Mouse (Mus musculus): ENCODE data around the gene Ddx23. TPM values are rescaled to one million over a fixed set of nuclear protein-coding genes. Genes with fewer than 3 reads are reported as not detected.
A peak's percentile ranks its signal among the peaks of the same experiment; 100 is the strongest.

The Ddx23 gene
- total RNA-seq (2022) = 10 to 100 TPM; 53.2 to 61.7 (median 56.4) TPM

DNA sequence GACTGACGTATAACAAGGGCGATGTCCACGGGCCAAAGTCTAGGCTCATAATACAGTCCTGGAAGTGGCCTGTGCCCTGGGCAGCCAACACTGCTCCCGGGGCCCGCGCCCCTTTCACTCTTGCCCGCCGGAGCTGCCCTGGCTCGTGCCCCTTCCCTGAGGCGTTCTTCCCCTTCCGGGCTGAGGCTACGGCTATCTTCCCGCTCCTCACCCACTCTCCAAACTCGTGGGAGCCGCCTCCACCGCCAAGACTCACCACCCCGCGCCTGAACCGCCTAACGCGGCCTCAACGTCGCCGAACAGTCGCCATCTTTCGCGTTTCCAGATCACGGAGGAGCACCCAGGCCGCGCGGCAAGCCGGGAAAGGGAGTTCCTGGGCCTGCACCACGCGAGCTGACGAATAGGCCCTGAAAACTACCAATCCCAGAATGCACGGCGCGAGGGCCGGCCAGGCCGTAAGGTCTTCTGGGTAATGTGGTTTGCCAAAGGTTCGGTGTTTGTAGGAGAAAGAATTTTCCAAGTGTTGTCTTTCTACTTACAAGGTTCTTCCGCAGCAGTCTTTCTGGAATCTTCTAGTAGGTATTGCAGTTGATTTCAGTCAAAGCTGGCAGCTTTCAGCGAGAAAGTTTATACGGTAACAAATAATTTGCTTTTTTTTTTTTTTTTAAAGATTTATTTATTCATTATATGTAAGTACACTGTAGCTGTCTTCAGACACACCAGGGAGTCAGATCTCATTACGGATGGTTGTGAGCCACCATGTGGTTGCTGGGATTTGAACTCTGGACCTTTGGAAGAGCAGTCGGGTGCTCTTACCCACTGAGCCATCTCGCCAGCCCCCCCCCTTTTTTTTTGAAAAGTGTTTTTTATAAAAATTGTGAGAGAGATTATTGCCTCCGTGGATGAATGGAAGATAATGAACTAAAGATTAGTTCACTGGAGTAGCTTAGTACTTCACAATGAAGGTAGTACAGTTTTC, at the start of gene Ddx23:
TSS of gene Ddx23 (minus strand) at position 328 of the 979 bp plus-strand sequence.
- peak; percentile 96 for DNase-seq (ENCODE audit: low spot score)

DNA sequence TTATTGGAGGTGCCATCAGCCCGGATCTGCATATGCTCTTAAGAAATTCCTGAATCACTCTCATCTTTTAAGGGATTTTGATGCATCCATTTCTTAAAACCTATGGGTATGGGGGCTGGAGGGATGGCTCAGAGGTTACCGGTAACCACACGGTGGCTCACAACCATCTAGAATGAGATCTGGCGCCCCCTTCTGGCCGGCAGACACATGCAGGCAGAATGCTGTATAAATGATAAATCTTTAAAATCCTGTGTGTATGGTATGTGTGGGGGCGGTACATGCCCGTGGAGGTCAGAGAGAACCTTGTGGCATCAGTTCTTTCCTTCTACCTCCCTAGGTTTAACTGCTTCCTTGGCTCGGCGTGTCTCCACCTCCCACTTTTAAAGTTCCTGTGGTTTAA, 47.7 kb upstream of the Ddx23 start:
- no peak for DNase-seq (ENCODE audit: low spot score)

DNA sequence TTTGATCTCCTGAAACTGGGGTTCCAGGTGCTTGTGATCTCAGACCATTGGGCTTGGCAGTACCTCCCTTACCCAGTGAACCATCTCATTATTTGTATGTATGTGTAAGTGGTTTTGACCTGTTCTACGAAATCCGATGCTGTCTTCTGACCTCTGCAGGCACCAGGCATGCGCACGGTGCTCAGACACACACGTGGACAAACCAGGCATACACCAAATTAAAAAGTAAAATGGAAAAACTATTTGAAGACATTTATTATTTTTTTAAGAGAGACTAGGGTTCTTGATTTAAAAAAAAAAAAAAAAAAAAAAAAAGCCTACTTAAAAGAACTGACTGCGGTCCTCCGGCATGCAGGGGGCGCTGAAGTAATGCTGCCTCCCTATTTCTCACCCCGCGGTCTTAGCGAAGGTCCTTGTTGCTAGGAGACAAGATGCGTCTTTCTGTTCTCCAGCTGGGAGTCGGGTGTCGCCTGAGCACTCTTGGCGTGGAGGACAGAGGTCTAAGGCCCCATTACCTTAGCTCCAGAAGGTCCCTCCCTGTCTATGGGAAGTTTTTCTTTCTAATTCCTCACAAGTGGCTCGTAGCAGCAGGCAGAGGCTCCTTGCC, 45.2 kb upstream of the Ddx23 start, which contains the start of gene Ccdc65:
TSS of gene Ccdc65 (plus strand) at position 442 of the 607 bp plus-strand sequence.
- peak; percentile 84 for DNase-seq (ENCODE audit: low spot score)

DNA sequence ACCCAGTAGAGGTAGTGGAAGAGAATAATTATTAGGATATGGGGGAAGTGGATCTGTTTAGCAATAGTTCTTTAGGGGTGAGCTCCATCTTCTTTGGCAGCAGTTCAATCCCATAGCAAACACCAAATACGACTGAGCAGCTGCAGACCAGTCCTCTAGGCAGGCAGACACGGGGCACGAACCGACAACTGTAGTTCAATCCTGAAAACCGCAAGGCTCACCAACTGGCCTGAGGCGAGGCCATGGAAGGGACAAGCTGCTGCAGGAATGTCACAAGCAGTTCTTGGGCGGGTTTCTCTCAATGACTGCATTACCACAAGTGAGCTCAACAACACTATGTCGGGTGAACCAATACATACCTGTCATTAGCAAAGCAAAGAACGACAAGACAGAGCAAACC, 41.6 kb upstream of the Ddx23 start:
- DNase-seq (ENCODE audit: low spot score) = no peak

DNA sequence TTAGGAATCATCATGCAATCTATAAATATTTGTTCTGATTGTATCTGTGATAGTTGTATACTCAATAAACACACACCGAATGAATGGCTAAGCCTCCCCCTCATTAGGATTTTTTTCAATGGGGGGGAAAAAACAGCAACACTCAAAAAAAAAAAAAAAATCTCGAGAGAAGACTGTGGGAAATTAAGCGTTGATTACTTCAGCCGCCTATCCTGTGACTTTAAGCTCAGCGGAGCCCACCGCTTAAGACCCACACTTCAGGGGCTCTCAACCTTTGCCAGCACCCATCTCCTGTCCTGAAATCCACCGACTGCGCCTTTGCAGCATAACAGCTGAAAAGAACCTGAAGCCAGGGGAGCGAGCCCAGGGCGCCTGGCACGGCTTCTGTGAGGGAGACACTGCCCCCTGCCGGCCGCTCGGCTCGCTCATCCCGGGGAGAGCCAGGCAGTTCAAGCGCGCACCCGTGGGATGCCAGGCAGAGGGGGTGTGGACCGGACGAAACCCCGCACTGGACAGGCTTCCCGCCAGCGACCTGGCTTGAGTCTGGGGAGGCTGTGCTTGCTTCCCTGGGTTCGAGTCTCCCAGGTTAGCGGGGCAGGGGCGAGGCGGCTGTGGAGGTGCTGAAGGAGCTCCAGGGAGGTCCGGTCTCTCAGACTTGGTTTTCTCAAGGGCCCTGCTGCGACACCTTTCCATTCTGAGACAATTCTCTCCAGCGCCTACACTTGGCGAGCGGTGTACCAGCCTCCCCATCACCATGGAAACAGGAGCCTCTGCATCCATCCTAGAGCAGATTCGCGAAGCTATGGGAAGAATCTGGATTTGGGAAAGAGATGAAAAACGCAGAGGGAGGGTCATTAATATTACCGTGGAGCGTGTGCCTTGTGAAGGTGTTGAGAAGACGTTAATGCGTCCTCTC, 36.8 kb upstream of the Ddx23 start:
- DNase-seq (ENCODE audit: low spot score) = peak; percentile 79

DNA sequence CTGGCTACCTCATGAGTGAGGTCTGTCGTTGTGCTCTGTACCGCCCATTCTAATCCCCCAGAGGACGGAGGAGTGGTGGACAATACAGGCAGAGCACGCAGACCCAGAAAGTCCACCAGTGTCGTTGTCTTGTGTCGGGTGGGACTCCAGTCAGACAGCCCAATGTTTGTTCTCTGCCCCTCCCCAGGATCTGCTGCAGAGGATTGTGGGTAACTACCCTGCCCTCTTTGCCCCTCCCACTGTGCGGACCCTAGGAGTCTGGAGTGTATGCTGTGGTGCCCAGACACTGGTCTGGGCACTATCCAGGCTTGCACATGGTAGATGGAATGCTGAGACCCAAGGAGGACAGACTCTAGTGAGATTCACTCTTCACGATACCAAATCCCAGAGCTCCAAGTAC, 33.5 kb upstream of the Ddx23 start:
- DNase-seq (ENCODE audit: low spot score) = no peak

DNA sequence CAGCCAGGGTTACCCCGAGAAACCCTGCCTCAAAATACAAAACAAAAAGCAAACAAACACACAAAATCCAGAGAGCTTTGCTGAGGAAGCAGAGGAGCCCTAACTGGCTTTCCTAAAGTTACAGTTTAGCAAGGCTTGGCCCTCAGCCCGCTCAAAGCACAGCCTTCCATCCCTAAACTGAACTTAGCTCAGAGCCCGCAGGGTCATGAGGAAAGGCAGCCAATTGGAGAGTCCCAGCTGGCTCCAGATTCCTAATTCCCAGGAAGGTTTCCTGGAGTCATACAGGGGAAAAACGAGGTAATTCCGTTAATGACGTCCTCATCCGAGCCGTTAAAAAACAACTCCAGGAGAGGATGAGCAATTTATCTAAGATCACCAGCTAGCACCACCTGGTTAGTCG, 33.0 kb upstream of the Ddx23 start:
- peak; percentile 36 for DNase-seq (ENCODE audit: low spot score)

DNA sequence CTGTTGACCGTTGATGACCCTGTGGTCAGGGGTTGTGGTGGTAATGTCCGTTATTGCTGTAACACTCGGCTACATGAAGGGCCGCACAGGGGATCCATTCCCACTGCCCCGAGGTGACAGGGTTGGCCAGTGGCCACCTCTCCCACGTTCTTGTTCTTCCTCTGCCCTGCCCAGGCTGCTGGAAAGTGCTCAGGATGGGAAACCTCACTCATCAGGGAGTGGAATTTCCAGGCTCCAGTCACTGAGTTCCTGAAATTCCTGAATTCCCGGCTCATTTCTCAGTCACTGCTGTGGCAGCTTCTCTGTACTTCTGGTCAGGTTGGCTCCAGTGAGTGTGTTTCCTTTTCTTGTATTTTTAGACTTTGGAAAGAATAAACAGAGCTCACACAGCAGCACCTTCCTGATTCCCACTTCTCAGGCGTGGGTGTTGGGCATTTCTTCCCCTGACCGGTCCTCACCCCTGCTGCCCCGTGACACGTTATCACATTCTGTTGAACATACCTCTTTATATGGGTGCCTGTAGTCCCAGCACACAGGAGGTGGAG, 29.5 kb upstream of the Ddx23 start:
- peak; percentile 54 for DNase-seq (ENCODE audit: low spot score)

DNA sequence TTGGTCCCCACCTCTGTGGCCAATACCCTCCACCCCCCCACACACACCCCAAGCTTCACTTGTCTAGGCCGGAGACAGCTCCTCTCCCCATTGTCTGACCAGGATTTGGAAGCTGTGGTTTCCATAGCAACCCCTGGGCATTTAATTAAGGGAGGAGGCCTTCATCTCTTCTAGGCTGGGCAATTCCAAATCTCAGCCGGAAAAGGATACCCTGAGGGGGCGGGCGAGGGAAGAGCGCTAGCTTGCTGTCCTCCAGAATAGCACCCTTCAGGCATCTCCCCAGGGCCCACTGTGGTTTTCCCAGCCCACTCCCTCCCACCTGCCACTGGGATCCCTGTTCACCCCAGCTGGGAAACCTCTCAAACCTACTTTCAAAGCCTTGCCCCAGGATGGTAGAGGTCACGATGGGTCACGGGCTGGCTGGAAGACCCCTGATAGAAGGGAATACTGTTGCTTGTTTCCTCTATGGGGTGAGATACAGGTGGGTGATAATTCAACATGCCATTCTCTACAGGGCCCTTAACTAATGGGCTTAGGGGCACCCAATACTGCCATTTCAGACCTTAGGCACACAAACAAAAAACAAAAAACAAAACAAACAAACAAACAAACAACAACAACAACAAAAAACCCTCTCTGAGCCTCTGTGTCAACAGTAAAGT, 28.9 kb upstream of the Ddx23 start:
- no peak for DNase-seq (ENCODE audit: low spot score)

DNA sequence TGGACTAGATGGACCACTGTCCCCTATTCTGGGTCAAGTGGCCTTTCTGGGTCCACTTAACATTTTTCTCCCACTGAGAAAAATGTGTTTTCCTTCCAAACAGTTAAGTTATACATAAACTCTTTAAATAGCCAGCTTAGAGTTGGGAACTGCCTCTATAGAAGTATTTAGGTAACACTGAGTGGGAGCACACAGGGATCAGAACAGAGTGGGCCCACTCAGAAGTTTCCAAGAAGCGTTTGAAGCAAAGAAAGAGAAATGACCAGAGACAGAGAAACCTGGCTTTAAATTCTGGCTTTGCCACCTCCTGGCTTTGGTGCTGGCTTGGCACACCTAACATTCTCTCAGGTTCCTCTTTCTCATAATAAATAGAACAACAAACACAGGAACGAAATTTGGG, 27.0 kb upstream of the Ddx23 start:
- no peak for DNase-seq (ENCODE audit: low spot score)

DNA sequence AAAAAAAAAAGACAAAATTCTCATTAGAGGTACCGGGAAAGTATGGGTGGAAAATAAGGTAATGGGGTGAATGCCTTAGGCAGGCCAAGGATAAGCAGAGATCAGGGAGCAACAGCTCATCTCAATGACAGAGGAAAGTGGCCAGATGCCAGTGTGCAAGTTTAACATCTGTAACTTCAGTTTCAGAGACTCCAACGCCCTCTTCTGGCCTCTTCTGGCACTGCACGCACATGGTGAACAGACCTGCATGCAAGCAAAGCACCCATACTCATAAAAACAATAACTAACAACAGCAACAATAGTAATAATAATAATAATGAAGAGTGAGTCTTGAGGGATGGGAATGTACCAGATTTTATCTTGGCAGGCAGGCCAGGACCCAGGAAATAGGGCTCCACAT, 23.2 kb upstream of the Ddx23 start:
- DNase-seq (ENCODE audit: low spot score) = no peak

DNA sequence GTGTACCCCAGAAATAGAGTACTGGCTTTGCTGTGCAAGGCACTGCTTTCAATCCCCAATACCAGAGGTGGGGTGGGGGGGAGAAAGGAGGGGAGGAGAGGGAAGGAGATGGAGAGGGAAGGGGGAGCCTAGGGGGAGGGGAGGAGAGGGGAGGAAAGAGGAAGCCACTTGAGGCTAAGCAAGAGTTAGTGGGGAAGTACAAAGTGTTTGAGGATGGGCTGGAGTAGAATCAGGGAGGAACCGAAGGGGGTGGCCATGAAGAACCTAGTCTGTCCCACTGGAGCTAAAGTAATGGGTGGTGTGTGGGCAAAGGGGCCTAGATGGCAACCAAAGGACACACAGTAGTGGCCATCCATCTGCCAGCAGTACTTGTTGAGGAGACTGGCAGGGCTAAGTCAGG, 21.1 kb upstream of the Ddx23 start:
- no peak for DNase-seq (ENCODE audit: low spot score)

DNA sequence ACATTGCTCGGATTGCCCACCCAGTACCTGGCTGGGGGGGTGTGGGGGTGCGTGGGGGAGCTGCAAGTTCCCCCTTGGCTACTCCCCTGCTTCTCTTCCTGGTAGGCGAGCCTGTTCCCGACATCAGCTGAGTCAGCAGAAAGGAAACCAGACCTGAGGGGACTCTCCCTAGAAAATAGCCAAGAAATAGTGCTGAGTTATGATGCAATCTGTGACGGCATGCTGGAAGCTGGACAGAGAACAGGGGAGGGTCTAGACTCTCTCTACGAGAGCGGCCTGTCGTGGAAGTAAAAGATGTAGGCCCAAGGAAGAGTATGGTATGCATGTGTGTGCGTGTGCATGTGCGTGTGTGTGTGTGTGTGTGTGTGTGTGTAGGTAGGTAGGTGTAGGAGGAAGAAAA, 20.5 kb upstream of the Ddx23 start:
- DNase-seq (ENCODE audit: low spot score) = no peak

DNA sequence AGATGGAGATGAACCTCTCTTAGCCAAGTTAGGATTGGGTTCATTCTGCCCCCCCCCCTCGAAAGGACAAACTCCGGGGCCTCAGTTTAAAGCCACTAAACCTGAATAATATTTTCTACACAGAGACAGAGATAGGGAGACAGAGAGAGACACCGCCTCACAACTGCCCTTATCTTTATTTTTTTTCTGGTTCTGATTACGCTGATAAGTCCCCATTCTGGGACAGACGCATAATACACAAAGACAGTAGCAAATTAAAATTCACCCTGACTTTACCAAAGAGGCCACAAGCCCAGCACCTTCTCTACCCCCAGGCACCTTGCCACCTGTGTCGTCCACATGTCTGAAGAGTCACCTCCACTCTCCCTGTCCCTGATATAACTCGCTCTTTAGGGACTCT, 18.9 kb upstream of the Ddx23 start:
- DNase-seq (ENCODE audit: low spot score) = no peak

DNA sequence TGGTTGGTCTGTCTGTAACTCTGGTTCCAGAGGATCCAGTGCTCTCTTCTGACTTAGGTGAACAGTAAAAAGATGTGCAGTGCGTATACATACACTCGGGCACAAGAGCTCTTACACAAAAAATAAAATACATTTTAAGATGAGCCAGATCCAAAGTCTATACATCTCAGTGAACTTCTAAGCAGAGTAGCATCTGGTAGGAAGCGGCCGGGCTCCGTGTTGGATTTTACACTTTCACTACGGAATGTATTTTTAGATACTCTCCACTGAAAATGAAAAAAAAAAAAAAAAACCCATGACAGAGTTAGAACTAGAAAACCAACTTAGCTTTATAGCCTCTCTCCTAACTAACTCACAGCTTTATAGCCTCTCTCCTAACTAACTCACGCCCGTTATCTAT, 18.0 kb upstream of the Ddx23 start:
- no peak for DNase-seq (ENCODE audit: low spot score)

DNA sequence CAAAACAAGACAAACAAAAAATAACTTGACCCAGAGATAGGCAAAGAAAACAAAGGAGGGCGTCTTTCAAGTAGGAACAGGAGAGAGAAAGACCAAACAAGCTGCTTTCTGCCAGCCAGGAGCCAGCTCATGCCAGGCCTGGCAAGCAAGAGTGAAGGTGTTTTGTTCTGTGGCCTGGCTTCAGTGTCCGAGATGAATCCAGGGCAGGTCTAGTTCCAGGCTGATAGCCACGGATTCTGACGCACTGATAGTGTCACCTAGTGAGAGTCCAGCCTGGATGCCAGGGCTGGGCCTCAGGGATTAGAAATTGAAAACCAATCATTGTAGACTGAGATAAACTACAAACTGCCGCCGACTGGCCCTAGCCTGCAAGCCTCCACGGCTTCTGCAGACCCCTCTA, 15.3 kb upstream of the Ddx23 start:
- no peak for DNase-seq (ENCODE audit: low spot score)

DNA sequence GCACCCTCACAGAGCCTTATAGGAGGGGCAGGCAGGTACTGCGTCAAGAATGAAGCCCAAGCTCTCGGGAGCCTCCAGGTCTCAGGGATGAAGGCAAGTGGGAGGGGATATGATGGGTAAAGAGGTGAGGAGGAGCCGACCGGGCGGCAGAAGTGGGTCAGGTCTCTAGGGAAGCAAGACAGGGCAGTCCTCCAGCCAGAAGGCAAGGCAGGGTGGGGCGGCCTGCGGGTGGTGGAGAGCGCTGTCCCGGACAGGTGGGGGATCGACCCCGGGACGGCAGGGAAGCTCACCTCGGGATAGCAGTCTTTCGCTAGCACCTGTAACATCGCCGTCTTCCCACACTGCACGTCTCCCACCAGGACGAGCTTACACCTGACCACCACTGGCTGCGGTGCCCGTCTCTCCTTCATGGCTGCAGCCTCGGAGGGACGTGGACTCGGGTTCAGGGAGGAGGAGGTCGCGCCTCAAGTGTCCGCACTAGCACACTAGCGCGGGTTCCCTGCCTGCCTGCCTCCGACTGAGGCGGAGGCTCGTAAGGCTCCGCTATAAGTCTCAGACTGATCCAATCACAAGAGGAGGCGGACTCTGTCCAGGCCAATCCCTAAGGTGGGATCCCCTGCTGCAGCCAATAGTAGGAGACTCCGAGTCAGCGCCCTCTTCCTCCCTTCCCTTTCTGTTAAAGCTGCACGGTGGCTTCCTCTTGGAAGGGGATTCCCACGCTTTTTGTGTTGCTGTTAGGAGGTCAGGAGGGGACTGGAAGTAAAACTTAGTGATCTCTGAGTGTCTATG, 14.4 kb upstream of the Ddx23 start, which contains the start of gene Rnd1:
TSS of gene Rnd1 (minus strand) at position 522 of the 789 bp plus-strand sequence.
- peak; percentile 94 for DNase-seq (ENCODE audit: low spot score)

DNA sequence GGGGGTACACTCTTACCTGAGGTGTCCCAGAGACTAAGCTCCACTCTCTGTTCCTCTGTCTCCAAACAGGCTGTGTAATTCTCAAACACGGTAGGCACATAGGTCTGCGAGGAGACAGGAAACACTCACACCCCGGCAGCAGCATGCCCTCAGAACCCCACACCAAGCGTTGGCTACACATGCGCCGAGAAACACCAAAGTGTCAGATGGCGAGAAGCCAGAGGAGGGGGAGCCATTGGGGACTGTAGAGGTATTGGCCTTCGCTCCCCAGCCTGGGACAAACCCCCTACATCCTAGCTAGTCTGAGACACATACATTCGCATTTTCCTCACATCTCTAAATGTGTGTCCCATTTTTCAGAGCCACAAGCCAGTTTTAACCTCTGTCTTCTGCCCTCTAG, 13.8 kb upstream of the Ddx23 start:
- no peak for DNase-seq (ENCODE audit: low spot score)

DNA sequence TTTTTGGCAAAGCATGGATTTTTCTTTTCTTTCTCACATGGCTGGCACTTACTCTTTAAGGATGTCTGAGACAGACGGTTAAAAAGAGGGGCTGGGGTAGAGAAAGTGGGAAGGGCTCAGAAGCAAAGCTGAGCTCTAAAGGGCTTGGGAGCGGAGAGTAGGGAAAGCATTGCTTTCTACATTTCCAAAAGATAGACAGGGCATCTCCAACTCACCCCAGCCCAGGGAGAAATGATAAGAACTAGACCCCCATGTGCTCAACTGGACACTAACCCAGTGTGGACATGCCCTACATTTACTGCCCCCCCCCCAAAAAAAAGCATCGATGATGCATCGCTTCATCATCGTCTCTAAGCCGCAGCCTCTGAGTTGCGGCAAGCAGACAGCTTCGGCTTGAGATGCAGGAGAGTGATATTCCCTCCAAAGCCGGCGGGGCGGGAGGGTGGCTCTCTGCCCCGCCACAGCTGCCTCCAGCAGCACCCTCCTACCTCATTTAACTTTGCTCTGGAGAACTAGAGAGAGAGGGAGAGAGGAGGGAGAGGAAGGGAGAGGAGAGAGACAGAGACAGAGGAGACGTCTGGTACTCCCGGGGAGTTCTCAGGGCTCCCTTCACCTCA, 13.0 kb upstream of the Ddx23 start:
- no peak for DNase-seq (ENCODE audit: low spot score)
